Mouse (Mus musculus) heart, adult 2 months (tissue): ENCODE results near the gene Rps3.

ENCODE experiments used
- CTCF ChIP-seq: fragments of 200-600 bp; IDR thresholded peaks from 2 replicates; pipeline ENCODE4 v1.8.1; 2022; ENCODE audit warnings: antibody characterized with exemption, mild to moderate bottlenecking, moderate library complexity
- EP300 ChIP-seq: fragments of 200-500 bp; IDR thresholded peaks from 2 replicates; pipeline ENCODE4 v1.6.1; 2011; ENCODE audit warnings: low read depth, low read length, control low read depth; ENCODE audit not compliant: insufficient read depth
- POLR2A ChIP-seq: fragments of 200-500 bp; IDR thresholded peaks from 2 replicates; pipeline ENCODE4 v1.6.1; 2011; ENCODE audit warnings: mild to moderate bottlenecking, low read depth, low read length, control low read depth; ENCODE audit not compliant: insufficient read depth

- no peak for TF ChIP-seq POLR2A
- no peak for TF ChIP-seq CTCF
- TF ChIP-seq EP300, result no peak
These were observed 29.5 kb downstream of the Rps3 start for GRCm38 (mm10) chr7:99454044-99454443.
